Mouse (Mus musculus): Measurements from ENCODE around the gene Cadm1. TPM values are rescaled to one million over a fixed set of nuclear protein-coding genes. Genes with fewer than 3 reads are reported as not detected.

The Cadm1 gene
- polyA plus RNA-seq, 1 experiment, result 70.3 TPM

- Histone ChIP-seq H3K9me3 (replicated peaks; ENCODE audit: control insufficient read depth, insufficient read depth, low read length, poor library complexity, severe bottlenecking) (no peaks in the 10 kb centered on the region), H3K4me3 (ENCODE audit: low read depth, low read length) (no peak overlapping the region), H3K36me3 (ENCODE audit: control insufficient read depth, insufficient read depth, low read length, poor library complexity, severe bottlenecking) (no peaks in the 10 kb centered on the region), H3K27ac (ENCODE audit: insufficient read depth, low read length) (no peak overlapping the region), H3K9ac (ENCODE audit: low read depth, poor library complexity, severe bottlenecking) (no peak overlapping the region), H3K4me1 (ENCODE audit: control insufficient read depth, insufficient read depth, low read length) (no peaks in the 10 kb centered on the region), H3K27me3 (ENCODE audit: control insufficient read depth, insufficient read depth, low read length, poor library complexity, severe bottlenecking) (no peaks in the 10 kb centered on the region)
- no peak for TF ChIP-seq EP300 (IDR thresholded peaks at IDR 0.05; ENCODE audit: insufficient read depth, low read depth, low read length)
- no peak for TF ChIP-seq POLR2A (IDR thresholded peaks at IDR 0.05; ENCODE audit: insufficient read depth, low read length)
- TF ChIP-seq CTCF (IDR thresholded peaks at IDR 0.05; ENCODE audit: low read depth, low read length), result no peak
Observed at GRCm38 (mm10) chr9:47669206-47669605, 139.2 kb downstream of the Cadm1 start.

- H3K27ac ChIP-seq (ENCODE audit: insufficient read depth, low read length), result no peak overlapping the region
- no peak overlapping the region for H3K9ac ChIP-seq (ENCODE audit: low read depth, poor library complexity, severe bottlenecking)
- no peaks in the 10 kb centered on the region for H3K27me3 ChIP-seq (ENCODE audit: control insufficient read depth, insufficient read depth, low read length, poor library complexity, severe bottlenecking)
- TF ChIP-seq POLR2A (IDR thresholded peaks at IDR 0.05; ENCODE audit: insufficient read depth, low read length) (no peak), EP300 (IDR thresholded peaks at IDR 0.05; ENCODE audit: insufficient read depth, low read depth, low read length) (no peak), CTCF (IDR thresholded peaks at IDR 0.05; ENCODE audit: low read depth, low read length) (no peak)
- H3K4me3 ChIP-seq (ENCODE audit: low read depth, low read length), result no peak overlapping the region
- no peaks in the 10 kb centered on the region for H3K36me3 ChIP-seq (ENCODE audit: control insufficient read depth, insufficient read depth, low read length, poor library complexity, severe bottlenecking)
- no peaks in the 10 kb centered on the region for H3K9me3 ChIP-seq (replicated peaks; ENCODE audit: control insufficient read depth, insufficient read depth, low read length, poor library complexity, severe bottlenecking)
- no peaks in the 10 kb centered on the region for H3K4me1 ChIP-seq (ENCODE audit: control insufficient read depth, insufficient read depth, low read length)
Observed at GRCm38 (mm10) chr9:47671617-47672016, 141.6 kb downstream of the Cadm1 start.

- no peaks in the 10 kb centered on the region for H3K9me3 ChIP-seq (replicated peaks; ENCODE audit: control insufficient read depth, insufficient read depth, low read length, poor library complexity, severe bottlenecking)
- H3K4me3 ChIP-seq (ENCODE audit: low read depth, low read length), result no peak overlapping the region
- H3K27me3 ChIP-seq (ENCODE audit: control insufficient read depth, insufficient read depth, low read length, poor library complexity, severe bottlenecking), result no peaks in the 10 kb centered on the region
- no peak overlapping the region for H3K27ac ChIP-seq (ENCODE audit: insufficient read depth, low read length)
- no peak overlapping the region for H3K9ac ChIP-seq (ENCODE audit: low read depth, poor library complexity, severe bottlenecking)
- TF ChIP-seq POLR2A (IDR thresholded peaks at IDR 0.05; ENCODE audit: insufficient read depth, low read length) (no peak), EP300 (IDR thresholded peaks at IDR 0.05; ENCODE audit: insufficient read depth, low read depth, low read length) (no peak), CTCF (IDR thresholded peaks at IDR 0.05; ENCODE audit: low read depth, low read length) (no peak)
- H3K4me1 ChIP-seq (ENCODE audit: control insufficient read depth, insufficient read depth, low read length), result no peaks in the 10 kb centered on the region
- no peaks in the 10 kb centered on the region for H3K36me3 ChIP-seq (ENCODE audit: control insufficient read depth, insufficient read depth, low read length, poor library complexity, severe bottlenecking)
Observed at GRCm38 (mm10) chr9:47674766-47675713, 145.1 kb downstream of the Cadm1 start.

- Histone ChIP-seq H3K9me3 (replicated peaks; ENCODE audit: control insufficient read depth, insufficient read depth, low read length, poor library complexity, severe bottlenecking) (no peaks in the 10 kb centered on the region), H3K4me1 (ENCODE audit: control insufficient read depth, insufficient read depth, low read length) (no peaks in the 10 kb centered on the region), H3K9ac (ENCODE audit: low read depth, poor library complexity, severe bottlenecking) (no peak overlapping the region), H3K27me3 (ENCODE audit: control insufficient read depth, insufficient read depth, low read length, poor library complexity, severe bottlenecking) (no peaks in the 10 kb centered on the region), H3K36me3 (ENCODE audit: control insufficient read depth, insufficient read depth, low read length, poor library complexity, severe bottlenecking) (no peaks in the 10 kb centered on the region), H3K27ac (ENCODE audit: insufficient read depth, low read length) (no peak overlapping the region), H3K4me3 (ENCODE audit: low read depth, low read length) (no peak overlapping the region)
- TF ChIP-seq POLR2A (IDR thresholded peaks at IDR 0.05; ENCODE audit: insufficient read depth, low read length), result no peak
- TF ChIP-seq CTCF (IDR thresholded peaks at IDR 0.05; ENCODE audit: low read depth, low read length), result no peak
- no peak for TF ChIP-seq EP300 (IDR thresholded peaks at IDR 0.05; ENCODE audit: insufficient read depth, low read depth, low read length)
Observed at GRCm38 (mm10) chr9:47686881-47687280, 156.9 kb downstream of the Cadm1 start.

DNA sequence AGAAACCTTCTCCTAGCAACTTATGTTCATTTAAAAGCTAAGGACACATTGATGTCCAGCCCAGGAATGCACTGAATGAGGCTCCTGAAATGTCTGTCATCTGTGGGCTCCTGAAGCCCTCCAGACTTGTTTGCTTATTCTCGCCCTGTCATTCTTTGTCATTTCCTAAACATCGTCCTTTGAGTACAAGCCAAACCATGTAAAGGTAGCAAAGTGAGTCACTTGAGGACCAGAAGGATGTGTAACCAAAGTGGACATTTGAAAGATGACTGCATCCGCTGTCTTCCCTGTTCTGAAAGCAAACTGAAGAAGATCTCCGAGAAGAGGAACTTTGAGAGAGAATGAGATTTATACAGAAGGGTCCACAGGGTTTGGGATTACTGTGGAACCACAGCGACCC, 157.6 kb downstream of the Cadm1 start:
- Histone ChIP-seq H3K36me3 (ENCODE audit: control insufficient read depth, insufficient read depth, low read length, poor library complexity, severe bottlenecking) (no peaks in the 10 kb centered on the region), H3K27ac (ENCODE audit: insufficient read depth, low read length) (no peak overlapping the region), H3K4me3 (ENCODE audit: low read depth, low read length) (no peak overlapping the region), H3K9ac (ENCODE audit: low read depth, poor library complexity, severe bottlenecking) (no peak overlapping the region), H3K9me3 (replicated peaks; ENCODE audit: control insufficient read depth, insufficient read depth, low read length, poor library complexity, severe bottlenecking) (no peaks in the 10 kb centered on the region), H3K27me3 (ENCODE audit: control insufficient read depth, insufficient read depth, low read length, poor library complexity, severe bottlenecking) (no peaks in the 10 kb centered on the region), H3K4me1 (ENCODE audit: control insufficient read depth, insufficient read depth, low read length) (no peaks in the 10 kb centered on the region)
- TF ChIP-seq POLR2A (IDR thresholded peaks at IDR 0.05; ENCODE audit: insufficient read depth, low read length) (no peak), CTCF (IDR thresholded peaks at IDR 0.05; ENCODE audit: low read depth, low read length) (no peak), EP300 (IDR thresholded peaks at IDR 0.05; ENCODE audit: insufficient read depth, low read depth, low read length) (no peak)

DNA sequence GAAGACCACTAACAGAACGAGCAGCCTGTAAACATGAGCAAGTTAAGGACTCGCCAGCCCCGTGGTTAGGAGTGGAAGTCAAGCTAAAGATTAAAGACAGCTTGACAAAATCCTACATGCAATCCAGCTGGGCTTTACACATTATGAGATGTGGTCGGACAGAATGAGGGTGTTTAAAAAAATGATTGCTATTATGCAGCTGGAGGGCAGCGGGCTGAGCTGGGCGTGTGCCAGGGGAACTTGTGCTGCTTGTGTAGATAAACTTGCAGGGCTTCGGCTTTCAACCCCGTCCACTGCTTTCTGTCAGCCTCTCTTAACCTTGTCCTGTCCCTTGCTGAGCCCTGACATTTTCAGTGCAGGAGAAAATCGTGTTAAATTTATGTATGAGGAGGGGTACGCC, 158.3 kb downstream of the Cadm1 start:
- Histone ChIP-seq H3K9me3 (replicated peaks; ENCODE audit: control insufficient read depth, insufficient read depth, low read length, poor library complexity, severe bottlenecking) (no peaks in the 10 kb centered on the region), H3K27me3 (ENCODE audit: control insufficient read depth, insufficient read depth, low read length, poor library complexity, severe bottlenecking) (no peaks in the 10 kb centered on the region), H3K4me1 (ENCODE audit: control insufficient read depth, insufficient read depth, low read length) (no peaks in the 10 kb centered on the region), H3K9ac (ENCODE audit: low read depth, poor library complexity, severe bottlenecking) (no peak overlapping the region), H3K36me3 (ENCODE audit: control insufficient read depth, insufficient read depth, low read length, poor library complexity, severe bottlenecking) (no peaks in the 10 kb centered on the region), H3K4me3 (ENCODE audit: low read depth, low read length) (no peak overlapping the region), H3K27ac (ENCODE audit: insufficient read depth, low read length) (no peak overlapping the region)
- TF ChIP-seq CTCF (IDR thresholded peaks at IDR 0.05; ENCODE audit: low read depth, low read length) (no peak), EP300 (IDR thresholded peaks at IDR 0.05; ENCODE audit: insufficient read depth, low read depth, low read length) (no peak), POLR2A (IDR thresholded peaks at IDR 0.05; ENCODE audit: insufficient read depth, low read length) (no peak)

Data from ES-Bruce4 (cell line).